Mouse (Mus musculus) E14TG2a.4 (cell line): ENCODE results near the gene Klhl15.

Experiments
- CTCF ChIP-seq: conservative IDR thresholded peaks from 2 replicates; pipeline ENCODE4 v1.5.1; 2014; ENCODE audit warnings: low read length
- POU5F1 ChIP-seq: IDR thresholded peaks from 2 replicates; pipeline ENCODE4 v1.6.1; 2014; ENCODE audit warnings: low read length, borderline replicate concordance

GRCm38 (mm10) chrX:94233936-94234531 lies 365 bp upstream of the Klhl15 start:
- no peak for TF ChIP-seq CTCF
- TF ChIP-seq POU5F1, result no peak
